Mouse (Mus musculus) adrenal gland, adult 18-20 months (tissue): ENCODE measurements around the gene Nap1l4. TPM values are rescaled to one million over a fixed set of nuclear protein-coding genes. Genes with fewer than 3 reads are reported as not detected.
A peak's percentile ranks its signal among the peaks of the same experiment; 100 is the strongest.

Experiments used
- DNase-seq, 2 experiments: peaks; one replicate each; pipeline ENCODE4 v3.0.0; 2021 to 2022; ENCODE audit warnings: low spot score in 2 of 2
- total RNA-seq, 2 experiments: library from RNA; stranded (reverse); gene quantifications; 1 replicate in 1 of 2; 2 replicates in 1 of 2; pipeline ENCODE4 v1.2.3; 2021

Gene Nap1l4
- total RNA-seq, 2 experiments from 2014 or later, result 144 to 155 TPM

DNA sequence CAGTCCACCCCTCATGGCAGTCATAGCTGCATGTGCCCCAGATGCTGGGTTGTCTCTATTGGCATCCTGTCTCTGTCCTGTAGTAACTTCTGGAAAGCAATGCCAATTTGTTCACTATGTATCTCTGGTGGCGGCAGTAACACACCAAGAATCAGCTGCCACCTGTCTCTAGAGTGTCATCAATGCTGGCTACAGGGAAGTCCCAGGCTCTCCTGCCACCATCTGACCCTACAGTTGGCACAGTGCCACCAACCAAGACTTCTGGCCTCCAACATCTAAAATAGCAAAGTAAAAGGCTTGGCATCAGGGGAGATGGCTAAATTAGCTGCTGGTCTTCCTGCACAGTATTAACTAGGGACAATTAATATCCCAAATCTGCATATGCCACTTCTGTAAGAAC lies 16.5 kb downstream of the Nap1l4 start:
- no peak for DNase-seq

- no peak for DNase-seq
Measured at GRCm38 (mm10) chr7:143519333-143519732, 29.6 kb downstream of the Nap1l4 start.

DNA sequence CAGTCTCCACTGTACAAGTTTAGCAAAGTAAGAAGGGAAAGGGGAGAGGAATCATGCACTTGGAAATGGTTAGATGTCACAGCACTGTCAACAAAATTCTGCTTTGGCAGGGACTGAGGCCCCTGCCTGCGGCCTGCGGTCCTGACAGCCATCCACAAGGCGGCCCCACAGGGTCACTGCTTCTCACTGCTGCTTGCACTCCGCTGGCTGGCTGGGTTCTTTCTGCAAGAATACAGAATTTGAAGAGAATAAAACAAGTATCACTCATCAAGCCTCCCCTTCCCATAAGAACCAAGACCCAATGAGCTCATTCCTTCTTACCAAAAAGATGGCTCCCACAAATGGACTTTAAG lies 34.5 kb downstream of the Nap1l4 start:
- no peak for DNase-seq

DNA sequence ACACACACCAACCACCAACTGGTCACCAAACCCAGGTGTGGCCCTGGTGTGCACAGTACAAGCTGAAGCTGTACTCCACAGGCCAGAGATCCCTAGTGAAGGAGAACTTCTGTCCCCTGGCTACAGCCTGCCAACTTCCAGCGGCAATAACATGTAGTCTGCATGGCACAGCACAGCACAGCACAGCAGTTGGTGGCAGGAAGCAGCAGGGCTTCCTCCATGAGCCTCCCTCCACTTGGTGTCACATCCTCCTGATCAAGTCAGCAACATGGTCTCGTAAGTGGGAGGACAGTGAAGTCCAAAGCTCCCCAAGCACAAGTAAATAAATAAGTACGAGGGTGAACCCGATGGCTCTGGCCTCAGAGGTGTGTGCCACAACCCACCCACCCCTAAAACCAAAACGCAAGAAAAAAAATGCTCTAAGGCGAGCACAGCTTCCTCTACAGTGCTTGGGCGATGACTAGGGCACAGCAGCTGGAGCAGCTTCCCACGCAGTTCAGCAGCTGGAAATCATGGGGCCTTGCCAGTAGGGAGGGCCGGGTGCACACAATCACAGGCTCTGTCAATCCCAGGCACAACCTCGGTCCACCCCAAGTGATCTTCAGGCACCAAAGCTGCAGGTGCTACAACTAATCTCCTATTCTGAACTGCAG lies 35.0 kb downstream of the Nap1l4 start:
- no peak for DNase-seq

DNA sequence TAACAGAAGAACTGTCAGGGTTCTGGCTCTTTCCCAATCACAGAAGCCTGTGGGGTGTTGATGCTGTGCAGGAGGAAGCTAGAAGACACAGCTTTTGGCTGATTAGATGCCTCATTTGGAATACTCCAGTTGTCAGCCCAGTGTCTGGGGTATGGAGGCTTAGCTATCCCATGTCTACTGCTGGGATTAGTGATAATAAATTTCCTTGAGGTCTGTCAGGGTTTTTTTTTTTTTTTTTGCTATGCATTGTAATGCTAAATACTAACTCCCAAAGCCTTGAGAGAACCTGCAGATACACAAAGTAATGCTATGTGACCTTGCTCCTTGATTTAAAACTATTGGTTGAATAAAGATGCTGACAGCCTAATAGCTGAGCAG lies 37.6 kb downstream of the Nap1l4 start:
- no peak for DNase-seq

- DNase-seq, result no peak
Measured at GRCm38 (mm10) chr7:143510593-143511334, 38.1 kb downstream of the Nap1l4 start.

- DNase-seq, result no peak
Measured at GRCm38 (mm10) chr7:143509566-143509965, 39.3 kb downstream of the Nap1l4 start.

GRCm38 (mm10) chr7:143506675-143507074 lies 42.2 kb downstream of the Nap1l4 start:
- DNase-seq, result peak; percentile 44 to 49

GRCm38 (mm10) chr7:143506271-143506670 lies 42.6 kb downstream of the Nap1l4 start:
- DNase-seq, result no peak

DNA sequence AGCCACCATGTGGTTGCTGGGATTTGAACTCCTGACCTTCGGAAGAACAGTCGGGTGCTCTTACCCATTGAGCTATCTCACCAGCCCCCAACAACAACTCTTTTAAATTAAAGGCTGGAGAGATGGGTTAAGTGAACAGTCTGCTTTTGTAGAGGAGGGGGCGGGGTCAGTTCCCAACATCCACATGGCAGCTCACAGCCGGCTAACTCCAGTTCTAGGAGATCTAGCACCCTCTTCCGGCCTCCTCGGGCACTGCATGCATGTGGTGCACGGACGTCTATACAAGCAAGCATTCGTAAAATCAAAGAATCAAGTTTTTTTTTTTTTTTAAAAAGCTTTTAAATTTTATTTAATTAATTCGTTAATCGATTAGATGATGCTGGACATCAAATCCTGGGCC lies 43.1 kb downstream of the Nap1l4 start:
- peak; percentile 78 to 82 for DNase-seq

GRCm38 (mm10) chr7:143505411-143505810 lies 43.5 kb downstream of the Nap1l4 start:
- DNase-seq, result no peak

GRCm38 (mm10) chr7:143503926-143504325 lies 45.0 kb downstream of the Nap1l4 start:
- no peak for DNase-seq

GRCm38 (mm10) chr7:143502418-143503200 lies 46.3 kb downstream of the Nap1l4 start, which contains the start of gene Phlda2:
Phlda2 (minus strand) TSS chr7:143503150.
- DNase-seq, result peak; percentile 26 to 33

DNA sequence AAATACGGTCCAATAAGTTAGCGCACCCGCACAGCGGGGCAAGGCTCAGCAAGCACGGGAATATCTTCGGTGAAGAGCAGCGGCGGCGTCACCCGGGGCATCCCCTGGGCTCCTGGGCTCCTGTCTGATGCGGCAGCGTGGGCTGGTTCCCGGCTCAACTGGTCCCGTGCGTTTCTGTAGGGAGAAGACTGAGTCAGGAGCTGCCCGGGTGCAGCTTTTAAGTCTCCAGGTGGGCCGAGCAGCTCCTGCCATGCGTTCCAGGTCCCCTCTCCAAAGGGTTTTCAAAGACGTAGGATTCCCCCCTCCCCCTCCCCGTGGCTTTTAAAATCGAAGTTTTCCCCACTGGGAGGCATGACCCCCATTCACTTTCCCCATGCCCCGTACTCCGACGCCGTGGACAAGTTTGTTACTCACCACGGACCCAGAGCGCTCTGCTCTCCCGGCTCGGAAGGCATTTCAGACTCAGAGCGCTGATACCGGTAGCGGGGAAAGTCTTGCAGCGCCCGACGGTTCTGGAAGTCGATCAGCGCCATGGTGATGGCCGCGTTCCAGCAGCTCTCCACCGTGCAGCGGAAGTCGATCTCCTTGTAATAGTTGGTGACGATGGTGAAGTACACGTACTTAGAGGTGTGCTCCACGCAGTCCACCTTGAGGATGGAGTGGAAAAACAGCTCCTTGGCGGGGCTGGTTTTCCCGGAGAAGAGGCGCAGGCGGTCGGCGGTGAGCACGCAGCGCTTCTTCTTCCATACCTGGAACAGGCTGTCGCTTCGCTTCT lies 47.1 kb downstream of the Nap1l4 start:
- DNase-seq, result peak; percentile 48 to 49

DNA sequence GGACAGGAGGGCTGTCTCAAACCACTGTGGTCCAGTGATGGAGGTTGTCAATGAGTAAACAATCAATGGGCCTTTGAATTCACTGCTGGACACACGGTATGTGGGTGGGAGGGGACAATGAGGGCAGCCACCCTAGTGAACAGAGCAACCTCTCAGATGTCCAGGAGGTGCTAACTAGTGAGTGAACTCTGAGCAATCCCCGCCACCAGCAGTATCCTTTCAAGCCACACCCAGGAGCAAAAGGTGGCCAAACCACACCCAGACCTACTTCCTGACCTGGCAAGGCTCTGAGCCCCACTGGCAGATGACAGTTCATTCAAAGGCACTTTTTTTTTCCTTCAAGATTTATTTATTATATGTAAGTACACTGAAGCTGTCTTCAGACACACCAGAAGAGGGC lies 48.0 kb downstream of the Nap1l4 start:
- no peak for DNase-seq

DNA sequence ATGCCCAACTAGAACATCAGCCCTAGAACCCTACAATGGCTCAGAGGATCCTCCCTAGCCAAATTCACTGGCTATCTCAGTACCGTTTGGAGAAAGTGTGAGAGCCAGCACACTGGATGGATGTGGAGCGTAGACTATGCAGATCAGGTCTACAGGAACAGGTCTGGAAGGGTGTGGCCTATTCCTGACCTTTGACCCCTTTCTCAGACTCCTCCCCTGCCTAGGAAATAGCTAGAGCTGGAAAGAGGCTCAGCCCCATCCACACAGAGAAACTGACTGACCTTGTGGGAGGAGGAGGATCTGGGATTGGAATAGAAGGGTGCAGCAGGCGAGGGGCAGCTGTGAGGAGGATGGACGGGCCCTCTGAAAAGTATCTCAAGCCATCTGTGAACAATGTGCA lies 50.3 kb downstream of the Nap1l4 start:
- no peak for DNase-seq

- DNase-seq, result no peak
Measured at GRCm38 (mm10) chr7:143495104-143495961, 53.6 kb downstream of the Nap1l4 start.

GRCm38 (mm10) chr7:143493616-143494126 lies 55.2 kb downstream of the Nap1l4 start:
- no peak for DNase-seq

- DNase-seq, result no peak
Measured at GRCm38 (mm10) chr7:143489735-143490134, 59.2 kb downstream of the Nap1l4 start.

GRCm38 (mm10) chr7:143482541-143482940 lies 66.4 kb downstream of the Nap1l4 start:
- DNase-seq, result no peak
